Mouse (Mus musculus): ENCODE measurements around the gene 8030411F24Rik. TPM values are rescaled to one million over a fixed set of nuclear protein-coding genes. Genes with fewer than 3 reads are reported as not detected.

The 8030411F24Rik gene
- total RNA-seq, 4 experiments from 2014 or later, result not detected

Other genes starting within 250 kb of the 8030411F24Rik start
- gene Nxt1, start 109.4 kb upstream of the 8030411F24Rik start, total RNA-seq (2022), result 10 to 100 TPM; 10.7 to 13.1 (median 11.9) TPM
- 10 to 100 TPM; 26.8 to 30.6 (median 29.2) TPM for gene Gzf1, start 101.0 kb upstream of the 8030411F24Rik start, total RNA-seq (2022)
- 100 to 1,000 TPM; 311 to 359 (median 347) TPM for gene Napb, start 49.5 kb upstream of the 8030411F24Rik start, total RNA-seq (2022)
- under 1 TPM in 1 of 4 experiments, not detected in 3; 0.78 TPM for gene Cstl1, start 31.7 kb upstream of the 8030411F24Rik start, total RNA-seq (2022)
- not detected for gene Cst11, start 10.5 kb upstream of the 8030411F24Rik start, total RNA-seq (2022)
- gene Cst12, start 7.4 kb downstream of the 8030411F24Rik start, total RNA-seq (2022), result 1 to 10 TPM; 4.9 to 9.9 (median 7.6) TPM
- gene Cst8, start 16.8 kb downstream of the 8030411F24Rik start, total RNA-seq (2022), result not detected
- not detected for gene Cst13, start 38.1 kb downstream of the 8030411F24Rik start, total RNA-seq (2022)
- not detected for gene Cst9, start 53.1 kb downstream of the 8030411F24Rik start, total RNA-seq (2022)
- gene 9230104L09Rik, start 83.0 kb downstream of the 8030411F24Rik start, total RNA-seq (2022), result not detected
- 1,000 to 10,000 TPM; 2,002 to 3,250 (median 2,603) TPM for gene Cst3, start 93.7 kb downstream of the 8030411F24Rik start, total RNA-seq (2022)
- gene Gm1330, start 221.2 kb downstream of the 8030411F24Rik start, total RNA-seq (2022), result not detected
- not detected for gene Gm10750, start 235.2 kb downstream of the 8030411F24Rik start, total RNA-seq (2022)